Mouse (Mus musculus) liver, embryonic 15.5 days (tissue): ENCODE measurements around the gene Lrguk. TPM values are rescaled to one million over a fixed set of nuclear protein-coding genes. Genes with fewer than 3 reads are reported as not detected.

ENCODE experiments used
- ATAC-seq: fragments of 200-750 bp; cut with Nextera tagmentation; 2 replicates; pipeline ENCODE4 v1.8.0; 2017; ENCODE audit warnings: moderate number of reproducible peaks, mild to moderate bottlenecking, moderate library complexity; ENCODE audit not compliant: insufficient read depth
- H3K27ac ChIP-seq: fragments of 300-500 bp; sonication (generic); replicated peaks from 2 replicates; pipeline ENCODE4 v1.5.1; 2015; ENCODE audit warnings: mild to moderate bottlenecking, inconsistent platforms
- H3K27me3 ChIP-seq: fragments of 300-500 bp; sonication (generic); 2 replicates; pipeline ENCODE4 v1.6.1; 2015; ENCODE audit warnings: mild to moderate bottlenecking, inconsistent platforms
- H3K36me3 ChIP-seq: fragments of 300-500 bp; sonication (generic); replicated peaks from 2 replicates; pipeline ENCODE4 v1.6.1; 2015; ENCODE audit warnings: moderate library complexity, mild to moderate bottlenecking, inconsistent platforms
- H3K4me1 ChIP-seq: fragments of 300-500 bp; sonication (generic); replicated peaks from 2 replicates; pipeline ENCODE4 v1.6.1; 2015; ENCODE audit warnings: inconsistent platforms
- H3K4me2 ChIP-seq: fragments of 300-500 bp; sonication (generic); 2 replicates; pipeline ENCODE4 v1.6.1; 2015; ENCODE audit warnings: moderate library complexity, mild to moderate bottlenecking, inconsistent platforms
- H3K4me3 ChIP-seq: fragments of 300-500 bp; sonication (generic); replicated peaks from 2 replicates; pipeline ENCODE4 v1.5.1; 2015; ENCODE audit warnings: mild to moderate bottlenecking, inconsistent platforms
- H3K9ac ChIP-seq: fragments of 300-500 bp; sonication (generic); 2 replicates; pipeline ENCODE4 v1.6.1; 2015; ENCODE audit warnings: moderate library complexity, mild to moderate bottlenecking, inconsistent platforms
- H3K9me3 ChIP-seq: fragments of 300-500 bp; sonication (generic); replicated peaks from 2 replicates; pipeline ENCODE4 v1.6.1; 2016; ENCODE audit warnings: inconsistent platforms
- WGBS: fragments of 180-500 bp; shearing (Covaris S2); methylation state at CpG from one replicate; pipeline ENCODE4 v1.1.7; 2015; ENCODE audit warnings: mixed read lengths; ENCODE audit not compliant: insufficient replicate concordance; 5-methylcytosine and 5-hydroxymethylcytosine counted together
- polyA plus RNA-seq: library from polyadenylated mRNA; unstranded; fragments of >200 nt; fragmentation: Nextera tagmentation; extraction: Ambion mirVana; gene quantifications from 2 replicates; pipeline ENCODE4 v1.2.1, GENCODE M21; 2015

The Lrguk gene
- polyA plus RNA-seq, 1 experiment from 2014 or later: 0.09 TPM

DNA sequence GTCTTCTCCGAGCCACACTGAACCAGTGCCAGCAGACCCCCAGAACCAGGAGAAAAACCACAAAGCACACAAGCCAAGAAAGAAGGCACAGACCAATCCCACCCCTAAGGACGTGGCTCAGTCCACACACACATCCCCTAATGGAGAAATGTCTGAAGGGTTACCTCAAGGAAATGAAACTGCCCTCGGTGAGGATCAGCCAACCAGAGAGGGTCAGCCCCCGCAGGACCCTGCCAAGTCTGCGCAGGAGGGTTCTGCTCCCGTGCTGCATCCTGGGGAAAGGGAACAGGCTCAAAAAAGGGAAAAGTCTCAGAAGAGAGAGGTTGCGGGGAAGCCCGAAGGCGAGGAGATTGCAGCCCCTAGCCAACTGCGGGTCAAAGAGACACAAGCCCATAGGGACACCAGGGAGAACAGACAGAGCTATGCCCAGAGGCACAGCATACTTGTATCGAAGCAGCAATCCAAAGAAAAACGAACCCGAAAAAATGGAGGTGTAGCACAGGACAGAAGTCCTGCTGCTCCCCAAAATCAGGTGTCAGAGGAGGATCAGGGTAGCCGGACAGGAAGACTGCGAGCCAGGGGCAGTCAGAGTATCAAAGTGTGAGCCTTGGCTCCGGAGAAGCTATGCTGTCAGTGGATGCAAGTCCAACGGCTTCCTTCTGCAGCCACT is 74.1 kb downstream of the Lrguk start:
- Histone ChIP-seq H3K27ac (no peak overlapping the region), H3K9me3 (no peaks in the 10 kb centered on the region), H3K27me3 (no peaks in the 10 kb centered on the region), H3K9ac (no peak overlapping the region), H3K4me1 (no peaks in the 10 kb centered on the region), H3K4me2 (no peak overlapping the region), H3K4me3 (no peak overlapping the region), H3K36me3 (no peaks in the 10 kb centered on the region)
- WGBS: 68% methylated on average over 17 of the region's 17 CpGs
- ATAC-seq: no peak

DNA sequence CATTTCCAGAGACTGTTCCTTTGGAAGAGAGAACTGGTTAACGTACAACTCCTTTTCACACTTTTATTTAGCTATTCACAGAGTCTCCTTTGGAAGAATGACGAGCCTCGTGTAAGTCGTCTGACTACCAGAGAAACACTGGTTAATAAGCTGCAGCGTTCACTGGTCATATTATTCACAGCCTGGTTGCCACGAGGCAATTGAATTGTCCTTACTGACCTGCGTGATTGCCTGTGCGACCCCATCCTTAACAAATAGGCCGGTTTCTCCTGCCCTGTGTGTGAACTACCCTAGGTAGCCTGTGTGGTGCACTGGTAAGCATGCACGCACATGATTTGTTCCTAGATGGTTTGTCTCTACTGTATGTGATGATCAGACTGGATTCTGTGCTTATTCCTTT is 81.3 kb downstream of the Lrguk start:
- Histone ChIP-seq H3K27ac (no peak overlapping the region), H3K4me1 (no peaks in the 10 kb centered on the region), H3K4me2 (no peak overlapping the region), H3K9ac (no peak overlapping the region), H3K4me3 (no peak overlapping the region), H3K36me3 (no peaks in the 10 kb centered on the region), H3K27me3 (no peaks in the 10 kb centered on the region), H3K9me3 (no peaks in the 10 kb centered on the region)
- 71% methylated on average over 10 of the region's 10 CpGs for WGBS
- no peak for ATAC-seq

DNA sequence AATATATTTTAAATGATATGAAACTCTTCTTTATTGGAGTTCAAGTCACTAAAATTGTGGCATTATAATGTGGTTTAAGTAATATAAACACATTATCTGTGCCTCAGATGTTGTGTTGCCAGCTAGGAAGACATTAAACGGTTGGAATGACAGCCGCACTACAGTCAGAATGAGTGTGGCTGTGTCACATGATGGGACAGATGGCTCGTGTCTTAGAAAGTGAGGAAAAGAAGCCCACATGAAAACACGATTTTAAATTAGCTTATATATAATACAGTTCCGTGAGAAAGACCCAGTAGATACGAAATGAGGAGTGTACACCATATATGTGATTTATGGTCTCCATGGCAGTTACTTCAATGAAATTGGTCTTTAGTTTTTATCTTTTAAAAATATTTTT is 82.2 kb downstream of the Lrguk start:
- no peak overlapping the region for H3K4me3 ChIP-seq

DNA sequence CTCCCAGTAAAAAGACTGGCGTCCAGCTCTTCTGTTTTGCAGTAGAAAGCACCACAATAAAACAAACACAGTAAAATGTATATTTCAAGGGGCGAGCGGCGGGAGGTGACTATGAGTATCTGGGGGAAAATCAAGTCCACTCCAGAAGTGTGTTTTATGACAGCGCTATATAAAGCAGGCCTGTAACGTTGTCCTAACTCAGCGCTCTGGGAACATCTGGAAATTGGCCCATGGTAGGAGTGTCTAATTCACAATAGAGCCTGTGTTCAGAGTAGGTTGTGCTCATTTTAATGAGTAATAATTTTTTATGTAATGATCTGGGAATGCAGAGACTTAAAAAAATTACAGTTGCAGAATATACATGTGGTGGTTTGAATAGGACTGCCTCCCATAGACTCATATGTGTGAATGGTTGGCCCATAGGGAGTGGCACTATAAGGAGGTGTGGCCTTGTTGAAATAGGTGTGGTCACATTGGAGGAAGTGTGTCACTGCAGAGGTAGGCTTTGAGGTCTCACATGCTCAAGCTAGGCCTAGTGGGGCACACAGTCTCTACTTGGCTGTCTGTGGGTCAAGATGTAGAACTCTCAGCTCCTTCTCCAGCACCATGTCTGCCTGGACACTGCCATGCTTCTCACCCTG is 87.7 kb downstream of the Lrguk start:
- H3K9me3 ChIP-seq: no peaks in the 10 kb centered on the region
- no peaks in the 10 kb centered on the region for H3K36me3 ChIP-seq
- no peak overlapping the region for H3K4me2 ChIP-seq
- 86% methylated on average over 7 of the region's 7 CpGs for WGBS
- H3K4me1 ChIP-seq: no peaks in the 10 kb centered on the region
- H3K4me3 ChIP-seq: no peak overlapping the region
- ATAC-seq: no peak
- no peak overlapping the region for H3K27ac ChIP-seq
- H3K27me3 ChIP-seq: no peaks in the 10 kb centered on the region
- H3K9ac ChIP-seq: no peak overlapping the region

More for the DNA sequence above, 82.2 kb downstream of the Lrguk start:
- H3K27me3 ChIP-seq: no peaks in the 10 kb centered on the region
- WGBS: 58% methylated on average over 6 of the region's 6 CpGs
- H3K36me3 ChIP-seq: no peaks in the 10 kb centered on the region
- H3K9me3 ChIP-seq: no peaks in the 10 kb centered on the region
- no peak overlapping the region for H3K4me2 ChIP-seq
- ATAC-seq: no peak
- H3K9ac ChIP-seq: no peak overlapping the region
- no peaks in the 10 kb centered on the region for H3K4me1 ChIP-seq
- no peak overlapping the region for H3K27ac ChIP-seq

DNA sequence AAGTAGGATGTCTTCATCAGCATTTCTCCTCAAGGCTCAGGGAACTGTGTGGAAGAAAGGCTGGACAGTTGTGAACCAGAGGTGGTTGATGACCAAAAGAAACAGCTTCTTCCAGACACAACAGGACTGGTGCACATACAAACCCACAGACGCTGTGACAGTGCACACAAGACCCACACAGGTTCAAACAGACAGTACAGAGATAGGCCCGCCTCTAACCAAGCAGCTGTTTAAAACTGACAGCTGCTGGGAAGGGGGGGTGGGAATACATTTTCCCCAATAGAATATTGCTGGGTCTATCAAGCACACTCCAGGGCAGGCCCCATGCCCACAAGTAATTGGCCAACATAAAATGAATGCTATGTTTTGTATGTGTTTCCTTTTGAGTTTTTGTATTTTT is 95.2 kb downstream of the Lrguk start:
- Histone ChIP-seq H3K9me3 (no peaks in the 10 kb centered on the region), H3K36me3 (no peaks in the 10 kb centered on the region), H3K27me3 (no peaks in the 10 kb centered on the region), H3K4me2 (no peak overlapping the region), H3K4me1 (no peaks in the 10 kb centered on the region), H3K9ac (no peak overlapping the region), H3K4me3 (no peak overlapping the region), H3K27ac (no peak overlapping the region)
- ATAC-seq: no peak
- 38% methylated on average over 2 of the region's 2 CpGs for WGBS

DNA sequence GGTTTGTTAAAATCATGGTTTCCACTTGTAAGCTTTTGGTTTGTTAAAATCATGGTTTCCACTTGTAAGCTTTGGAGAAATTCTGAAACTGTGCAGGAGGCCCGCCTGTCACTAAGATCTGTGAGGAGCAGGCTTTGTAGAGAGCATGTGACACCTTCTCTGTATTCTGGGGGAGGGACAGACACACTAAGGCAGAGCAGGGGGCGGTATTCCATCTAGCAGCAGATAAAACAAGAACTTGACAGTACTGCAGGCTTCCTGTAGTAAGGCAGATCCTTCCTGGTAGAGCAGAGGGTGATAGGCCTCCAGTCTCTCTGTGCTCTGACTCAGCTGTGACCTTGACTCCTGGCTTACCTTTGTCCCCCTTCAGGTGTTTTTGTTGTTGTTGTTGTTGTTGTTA is 100.0 kb downstream of the Lrguk start:
- H3K36me3 ChIP-seq: no peaks in the 10 kb centered on the region
- no peak overlapping the region for H3K4me2 ChIP-seq
- H3K4me3 ChIP-seq: no peak overlapping the region
- H3K27ac ChIP-seq: no peak overlapping the region
- H3K4me1 ChIP-seq: no peaks in the 10 kb centered on the region
- no peak for ATAC-seq
- H3K27me3 ChIP-seq: 0 out of 2 replicates have a peak, but pooled peaks cover 3% of the 10 kb centered on the region
- H3K9ac ChIP-seq: no peak overlapping the region
- no peaks in the 10 kb centered on the region for H3K9me3 ChIP-seq
- WGBS: 23% methylated on average over 2 of the region's 2 CpGs

DNA sequence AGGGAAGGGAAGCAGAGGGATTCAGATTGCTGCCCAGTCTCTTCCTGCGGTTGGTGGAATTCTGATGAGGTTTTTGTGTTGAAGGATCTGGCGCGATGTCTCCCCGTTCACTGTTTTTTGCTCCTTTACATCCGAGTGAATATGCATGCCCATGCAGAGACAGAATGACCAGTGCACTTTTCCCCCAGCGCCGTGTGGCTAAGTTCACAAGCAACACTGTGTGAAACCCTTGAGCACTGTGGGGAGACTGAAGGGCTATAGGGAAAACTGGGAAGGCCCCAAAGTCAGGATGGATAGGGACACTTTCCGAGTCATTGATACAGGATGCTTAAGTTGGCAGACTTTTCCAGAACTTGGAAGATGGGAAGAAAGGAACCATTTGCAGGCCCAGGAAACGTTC is 103.1 kb downstream of the Lrguk start:
- Histone ChIP-seq H3K4me3 (no peak overlapping the region), H3K9ac (no peak overlapping the region), H3K27me3 (0 out of 2 replicates have a peak, but pooled peaks cover 3% of the 10 kb centered on the region), H3K9me3 (no peaks in the 10 kb centered on the region), H3K27ac (no peak overlapping the region), H3K4me2 (no peak overlapping the region), H3K4me1 (no peaks in the 10 kb centered on the region), H3K36me3 (no peaks in the 10 kb centered on the region)
- ATAC-seq: no peak
- 75% methylated on average over 9 of the region's 9 CpGs for WGBS

DNA sequence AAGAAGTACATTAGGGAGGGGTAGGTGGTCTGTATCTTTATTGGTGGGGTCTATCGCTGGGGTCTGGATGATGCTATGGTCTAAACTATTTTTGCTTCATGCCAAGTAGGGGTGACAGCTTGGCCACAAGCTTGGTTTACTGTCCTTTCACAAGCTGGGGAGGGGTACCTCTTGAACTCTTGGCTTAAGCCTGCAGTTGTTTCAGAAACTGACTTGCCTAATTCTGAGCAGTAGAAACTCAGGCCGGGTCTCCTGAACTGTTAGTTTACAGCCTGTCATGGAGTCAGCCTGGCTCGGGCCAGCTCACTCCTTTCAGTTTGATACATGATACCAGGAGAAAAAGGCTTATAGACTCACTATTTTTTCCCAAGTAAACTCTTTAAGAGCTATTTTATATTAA is 109.1 kb downstream of the Lrguk start:
- Histone ChIP-seq H3K4me1 (no peaks in the 10 kb centered on the region), H3K9me3 (no peaks in the 10 kb centered on the region), H3K27ac (no peak overlapping the region), H3K9ac (no peak overlapping the region), H3K36me3 (no peaks in the 10 kb centered on the region), H3K27me3 (no peaks in the 10 kb centered on the region), H3K4me3 (no peak overlapping the region), H3K4me2 (no peak overlapping the region)
- 62% methylated on average over 3 of the region's 3 CpGs for WGBS
- ATAC-seq: no peak

DNA sequence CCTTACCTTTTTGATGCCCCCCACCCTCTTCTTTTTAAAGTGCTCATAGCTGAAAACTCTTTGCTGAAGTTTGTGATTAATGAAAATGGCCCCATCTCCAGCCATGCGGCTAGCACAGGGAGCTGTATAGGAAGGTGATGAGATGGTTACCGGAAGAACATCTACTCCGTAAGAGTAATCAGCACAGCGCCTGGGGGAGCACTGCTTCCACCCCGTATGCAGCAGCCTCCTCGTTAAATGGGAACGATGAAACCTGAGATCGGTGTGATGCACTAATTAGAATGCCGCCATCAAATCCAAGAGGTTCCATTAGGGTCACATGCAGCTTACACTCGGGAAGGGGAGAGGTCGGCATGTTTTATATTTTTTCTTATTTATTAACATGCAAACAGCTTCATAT is 113.7 kb downstream of the Lrguk start:
- H3K4me1 ChIP-seq: no peaks in the 10 kb centered on the region
- ATAC-seq: no peak
- no peaks in the 10 kb centered on the region for H3K9me3 ChIP-seq
- H3K4me3 ChIP-seq: no peak overlapping the region
- no peak overlapping the region for H3K9ac ChIP-seq
- H3K36me3 ChIP-seq: no peaks in the 10 kb centered on the region
- H3K27me3 ChIP-seq: no peaks in the 10 kb centered on the region
- H3K27ac ChIP-seq: no peak overlapping the region
- H3K4me2 ChIP-seq: no peak overlapping the region
- 72% methylated on average over 11 of the region's 11 CpGs for WGBS

DNA sequence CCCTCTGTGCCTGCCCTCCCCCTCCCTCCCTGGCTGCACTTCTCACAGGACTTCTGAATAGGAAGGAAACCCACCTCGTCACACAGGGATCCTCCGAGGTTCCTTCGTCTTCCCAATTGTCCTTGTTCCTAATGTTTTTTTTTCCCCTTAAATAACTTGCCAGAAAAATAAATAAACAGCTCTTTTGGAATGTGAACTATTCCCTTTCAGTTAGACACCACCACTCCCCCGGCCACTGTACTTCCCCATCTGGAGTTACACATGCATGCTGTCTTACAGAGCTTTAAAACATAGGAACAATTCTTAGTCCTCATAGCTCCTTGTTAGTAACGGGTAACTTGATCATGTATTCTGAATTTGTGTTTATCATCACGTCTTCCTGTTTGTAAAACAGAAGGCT is 116.8 kb downstream of the Lrguk start:
- H3K4me2 ChIP-seq: no peak overlapping the region
- 47% methylated on average over 6 of the region's 6 CpGs for WGBS

DNA sequence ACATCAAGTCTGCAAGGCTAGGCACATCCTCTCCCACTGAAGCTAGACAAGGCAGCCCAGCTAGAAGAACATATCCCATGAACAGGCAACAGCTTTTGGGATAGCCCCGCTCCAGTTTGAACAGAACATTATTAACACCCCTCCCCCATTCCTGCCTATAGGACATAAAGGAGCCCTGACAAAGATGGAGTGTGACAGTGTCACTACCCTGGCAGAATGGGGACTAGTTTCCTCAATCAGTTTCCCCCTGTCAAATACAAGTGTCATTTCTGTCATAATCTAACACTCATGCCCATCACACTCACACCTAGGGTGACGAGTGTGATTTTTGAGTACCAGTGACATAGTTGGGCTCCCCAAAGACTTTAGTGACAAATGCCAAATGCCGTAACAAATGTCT is 118.8 kb downstream of the Lrguk start:
- no peak overlapping the region for H3K4me3 ChIP-seq
- WGBS: 72% methylated on average over 3 of the region's 3 CpGs
- H3K27me3 ChIP-seq: no peaks in the 10 kb centered on the region
- H3K4me2 ChIP-seq: no peak overlapping the region
- no peaks in the 10 kb centered on the region for H3K9me3 ChIP-seq
- ATAC-seq: no peak
- H3K9ac ChIP-seq: no peak overlapping the region
- peaks cover 5% of the 10 kb centered on the region; the same call in 1 of the 2 replicates for H3K4me1 ChIP-seq
- H3K36me3 ChIP-seq: no peaks in the 10 kb centered on the region
- no peak overlapping the region for H3K27ac ChIP-seq

More for the DNA sequence above, 116.8 kb downstream of the Lrguk start:
- H3K4me1 ChIP-seq: no peaks in the 10 kb centered on the region
- no peaks in the 10 kb centered on the region for H3K36me3 ChIP-seq
- no peaks in the 10 kb centered on the region for H3K27me3 ChIP-seq
- no peak for ATAC-seq
- no peaks in the 10 kb centered on the region for H3K9me3 ChIP-seq
- H3K27ac ChIP-seq: no peak overlapping the region
- H3K9ac ChIP-seq: no peak overlapping the region
- no peak overlapping the region for H3K4me3 ChIP-seq

DNA sequence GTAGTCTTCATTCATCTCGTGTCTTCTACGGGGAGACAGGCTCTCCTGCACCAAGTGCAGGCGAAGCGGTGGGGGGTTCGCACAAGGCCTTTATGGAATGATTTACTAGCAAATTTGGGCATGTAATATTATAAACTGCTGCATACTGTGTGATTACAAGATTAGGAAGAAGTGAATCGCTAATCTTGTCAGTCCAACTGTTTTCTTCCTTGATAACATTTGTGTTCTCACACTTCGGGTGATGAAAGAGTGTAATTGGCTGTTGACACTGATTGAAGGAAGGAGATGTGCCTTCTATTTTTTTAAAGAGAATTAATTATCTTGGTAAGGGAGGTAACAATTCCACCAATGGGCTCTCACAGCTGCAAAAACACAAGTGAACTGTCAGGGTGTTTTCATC is 119.4 kb downstream of the Lrguk start:
- no peak overlapping the region for H3K27ac ChIP-seq
- ATAC-seq: no peak
- WGBS: 63% methylated on average over 7 of the region's 7 CpGs
- no peaks in the 10 kb centered on the region for H3K36me3 ChIP-seq
- H3K4me1 ChIP-seq: peaks cover 11% of the 10 kb centered on the region
- no peaks in the 10 kb centered on the region for H3K9me3 ChIP-seq
- no peaks in the 10 kb centered on the region for H3K27me3 ChIP-seq
- H3K9ac ChIP-seq: no peak overlapping the region
- no peak overlapping the region for H3K4me3 ChIP-seq
- H3K4me2 ChIP-seq: no peak overlapping the region
